Mouse (Mus musculus) small intestine, adult 2 months (tissue): ENCODE data around the gene Lrmp. TPM values are rescaled to one million over a fixed set of nuclear protein-coding genes. Genes with fewer than 3 reads are reported as not detected.

Source experiments
- H3K27ac ChIP-seq: fragments of 200-500 bp; 2 replicates; pipeline ENCODE4 v1.5.1; 2012; ENCODE audit warnings: low read depth, low read length, control low read depth, inconsistent platforms; ENCODE audit not compliant: insufficient read depth
- H3K27me3 ChIP-seq: fragments of 200-500 bp; 2 replicates; pipeline ENCODE4 v1.6.1; 2012; ENCODE audit warnings: mild to moderate bottlenecking, moderate library complexity, low read length, inconsistent platforms; ENCODE audit not compliant: control insufficient read depth, insufficient read depth
- H3K36me3 ChIP-seq: fragments of 200-500 bp; 2 replicates; pipeline ENCODE4 v1.6.1; 2012; ENCODE audit warnings: mild to moderate bottlenecking, low read length, control low read depth, inconsistent platforms; ENCODE audit not compliant: control insufficient read depth, insufficient read depth
- H3K4me1 ChIP-seq: fragments of 200-500 bp; 2 replicates; pipeline ENCODE4 v1.6.1; 2012; ENCODE audit warnings: low read length, inconsistent platforms, mixed read lengths; ENCODE audit not compliant: control insufficient read depth, insufficient read depth, insufficient read length
- H3K4me3 ChIP-seq: fragments of 200-500 bp; 2 replicates; pipeline ENCODE4 v1.5.1; 2012; ENCODE audit warnings: low read depth, mild to moderate bottlenecking, control low read depth, inconsistent platforms, low read length, moderate library complexity
- CTCF ChIP-seq: fragments of 200-500 bp; IDR thresholded peaks from 2 replicates; pipeline ENCODE4 v1.5.1; 2012; ENCODE audit warnings: low read depth, mild to moderate bottlenecking, control low read depth, inconsistent platforms, low read length, moderate library complexity, mixed read lengths; ENCODE audit not compliant: insufficient replicate concordance, insufficient read length; ENCODE audit errors: extremely low read depth
- POLR2A ChIP-seq: fragments of 200-500 bp; IDR thresholded peaks from 2 replicates; pipeline ENCODE4 v1.6.1; 2012; ENCODE audit warnings: low read depth, mild to moderate bottlenecking, control low read depth, inconsistent platforms, low read length, moderate library complexity
- WGBS: fragments of 180-500 bp; shearing (Covaris S2); methylation state at CpG from one replicate; pipeline ENCODE4 v1.1.7; 2018; 5-methylcytosine and 5-hydroxymethylcytosine counted together
- polyA plus RNA-seq: library from polyadenylated mRNA; depleted of rRNA; stranded (reverse); fragments of >200 nt; gene quantifications from 2 replicates; pipeline ENCODE4 v1.2.3, GENCODE M21; 2012

The Lrmp gene
- polyA plus RNA-seq, 1 experiment, result 17.7 TPM

DNA sequence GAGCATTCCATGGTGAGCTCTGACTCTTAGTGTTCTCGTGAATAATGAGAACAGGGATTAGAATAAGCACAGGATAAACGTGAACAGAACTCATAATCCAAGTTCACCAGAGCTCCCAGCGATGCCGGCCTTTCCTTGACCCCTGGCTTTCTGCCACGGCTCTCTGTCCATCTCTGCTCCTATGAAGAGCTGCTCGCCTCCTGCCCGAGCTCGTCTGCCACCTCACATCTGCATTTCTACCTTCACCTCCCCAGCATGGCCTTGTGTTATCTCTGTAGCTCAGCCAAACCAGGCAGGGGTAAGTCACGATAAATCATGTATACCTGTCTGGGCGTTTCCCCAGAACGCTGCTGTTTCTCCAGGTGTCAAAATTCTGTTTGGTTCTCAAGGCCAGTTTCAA, 25.3 kb downstream of the Lrmp start:
- peaks cover 2% of the 10 kb centered on the region; the same call in 1 of the 2 replicates for H3K4me1 ChIP-seq
- H3K27me3 ChIP-seq, result no peaks in the 10 kb centered on the region
- H3K36me3 ChIP-seq, result no peaks in the 10 kb centered on the region
- TF ChIP-seq CTCF, result no peak
- TF ChIP-seq POLR2A, result no peak
- WGBS, result 63% methylated on average over 11 of the region's 11 CpGs
- no peak overlapping the region for H3K4me3 ChIP-seq
- no peak overlapping the region for H3K27ac ChIP-seq

- no peak overlapping the region for H3K27ac ChIP-seq
- 84% methylated on average over 12 of the region's 12 CpGs for WGBS
- peaks cover 2% of the 10 kb centered on the region; the same call in 1 of the 2 replicates for H3K4me1 ChIP-seq
- no peaks in the 10 kb centered on the region for H3K36me3 ChIP-seq
- no peak overlapping the region for H3K4me3 ChIP-seq
- H3K27me3 ChIP-seq, result no peaks in the 10 kb centered on the region
- TF ChIP-seq CTCF (no peak), POLR2A (no peak)
Measured at GRCm38 (mm10) chr6:145141827-145142226, 26.4 kb downstream of the Lrmp start.

DNA sequence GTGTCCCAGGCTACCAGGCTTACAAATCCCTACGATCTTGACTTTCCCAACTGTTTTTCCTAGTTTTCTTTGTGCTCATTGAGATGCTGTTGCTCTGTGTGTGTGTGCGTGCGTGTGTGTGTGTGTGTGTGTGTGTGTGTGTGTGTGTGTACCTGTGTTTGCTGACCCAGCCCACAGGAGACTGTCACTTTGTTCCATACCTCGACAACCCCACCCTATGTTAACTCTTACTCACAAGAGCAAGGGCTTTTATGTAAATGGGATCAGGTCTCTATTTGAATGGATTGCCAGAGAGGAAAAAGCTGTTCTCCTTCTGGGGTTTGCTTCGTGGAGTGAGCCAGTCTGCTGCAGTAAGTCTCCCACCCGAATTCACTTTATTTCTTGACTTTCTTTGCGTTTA, 29.7 kb downstream of the Lrmp start:
- no peak overlapping the region for H3K27ac ChIP-seq
- 48% methylated on average over 7 of the region's 7 CpGs for WGBS
- no peak for TF ChIP-seq CTCF
- no peak for TF ChIP-seq POLR2A
- H3K36me3 ChIP-seq, result no peaks in the 10 kb centered on the region
- no peak overlapping the region for H3K4me3 ChIP-seq
- H3K27me3 ChIP-seq, result no peaks in the 10 kb centered on the region
- peaks cover 2% of the 10 kb centered on the region; the same call in 1 of the 2 replicates for H3K4me1 ChIP-seq

DNA sequence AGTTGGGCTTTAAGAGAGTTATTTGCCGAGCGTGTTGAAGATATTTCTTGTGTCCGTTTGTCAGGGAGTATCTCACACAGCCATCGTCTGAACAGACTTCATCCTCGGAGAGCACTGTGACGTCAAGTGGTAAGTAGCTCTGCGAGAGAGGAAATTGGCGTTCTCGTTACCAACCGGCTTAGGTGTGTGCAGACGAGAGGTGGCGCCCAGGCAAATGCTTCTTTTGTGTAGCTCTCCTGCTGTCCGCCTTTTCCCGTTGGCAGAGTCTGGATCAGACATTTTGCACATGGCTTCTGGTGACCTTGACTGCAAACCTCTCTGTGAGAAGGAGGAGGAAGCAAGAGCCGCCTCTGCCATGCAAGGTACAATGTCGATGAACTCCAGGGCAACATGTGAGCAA, 32.3 kb downstream of the Lrmp start:
- TF ChIP-seq CTCF, result no peak
- TF ChIP-seq POLR2A, result no peak
- no peaks in the 10 kb centered on the region for H3K36me3 ChIP-seq
- WGBS, result 89% methylated on average over 16 of the region's 16 CpGs

DNA sequence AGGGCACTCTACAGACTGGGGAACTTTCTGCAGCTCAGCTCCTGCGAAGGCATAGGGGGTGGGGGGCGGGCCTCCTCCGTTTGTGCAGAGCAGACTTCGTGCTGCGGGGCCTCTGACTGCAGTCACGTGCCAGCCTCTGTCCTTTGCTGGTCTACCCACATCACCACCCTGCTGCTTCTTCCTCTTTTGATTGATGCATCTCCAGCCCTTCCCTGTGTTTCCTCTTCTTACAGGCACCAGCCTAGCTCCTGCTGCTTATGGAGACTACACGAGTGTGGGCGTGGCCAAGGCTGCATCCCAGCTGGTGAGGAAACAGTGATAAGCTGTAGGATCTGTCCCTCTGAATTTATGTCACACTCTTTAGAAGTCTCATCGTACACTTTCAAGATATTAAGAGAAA, 33.6 kb downstream of the Lrmp start:
- WGBS, result 43% methylated on average over 9 of the region's 9 CpGs
- TF ChIP-seq CTCF (no peak), POLR2A (no peak)
- no peaks in the 10 kb centered on the region for H3K36me3 ChIP-seq

More for the DNA sequence above, 32.3 kb downstream of the Lrmp start:
- H3K27ac ChIP-seq, result no peak overlapping the region
- no peaks in the 10 kb centered on the region for H3K27me3 ChIP-seq
- H3K4me3 ChIP-seq, result no peak overlapping the region
- peaks cover 2% of the 10 kb centered on the region; the same call in 1 of the 2 replicates for H3K4me1 ChIP-seq

GRCm38 (mm10) chr6:145158619-145159018, 43.2 kb downstream of the Lrmp start:
- Histone ChIP-seq H3K4me3 (no peak overlapping the region), H3K36me3 (no peaks in the 10 kb centered on the region), H3K27ac (no peak overlapping the region), H3K4me1 (no peaks in the 10 kb centered on the region), H3K27me3 (no peaks in the 10 kb centered on the region)
- TF ChIP-seq POLR2A (no peak), CTCF (no peak)
- 63% methylated on average over 4 of the region's 4 CpGs for WGBS

More for the DNA sequence above, 33.6 kb downstream of the Lrmp start:
- no peaks in the 10 kb centered on the region for H3K27me3 ChIP-seq
- no peak overlapping the region for H3K27ac ChIP-seq
- H3K4me1 ChIP-seq, result peaks cover 1% of the 10 kb centered on the region; the same call in 1 of the 2 replicates
- H3K4me3 ChIP-seq, result no peak overlapping the region

DNA sequence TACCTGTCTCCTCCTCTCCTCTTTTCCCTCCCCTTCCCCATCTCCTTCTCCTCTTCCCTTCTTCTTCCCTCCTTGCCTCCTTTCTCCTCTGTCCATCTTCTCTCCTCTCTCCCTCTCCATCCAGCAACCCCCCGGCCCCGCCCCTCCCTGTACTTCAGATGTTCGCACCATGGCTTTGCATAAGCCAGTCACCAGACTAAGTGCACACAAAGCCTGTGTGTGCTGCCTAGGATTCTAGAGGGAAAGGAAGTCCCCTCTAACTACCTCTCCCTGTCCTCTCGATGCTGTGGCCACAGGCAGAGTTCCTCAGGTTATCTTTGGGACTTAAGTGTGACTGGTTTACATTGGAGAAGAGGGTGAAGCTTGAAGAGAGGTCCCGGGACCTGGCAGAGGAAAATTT, 45.1 kb downstream of the Lrmp start:
- no peaks in the 10 kb centered on the region for H3K27me3 ChIP-seq
- TF ChIP-seq POLR2A (no peak), CTCF (no peak)
- no peaks in the 10 kb centered on the region for H3K36me3 ChIP-seq
- H3K4me3 ChIP-seq, result no peak overlapping the region
- H3K27ac ChIP-seq, result no peak overlapping the region
- no peaks in the 10 kb centered on the region for H3K4me1 ChIP-seq
- WGBS, result 39% methylated on average over 5 of the region's 5 CpGs
